Mouse (Mus musculus) CH12F3 (cell line): ENCODE data around the gene Ddx5.

Experiments
- in situ Hi-C: fragments of 300-500 bp; cut with MboI; formaldehyde crosslinking; loops from 2 replicates; pipeline ENCODE4 v1.14.3; 2020; ENCODE audit warnings: low sequenced_read_pairs

Gene Ddx5

DNA sequence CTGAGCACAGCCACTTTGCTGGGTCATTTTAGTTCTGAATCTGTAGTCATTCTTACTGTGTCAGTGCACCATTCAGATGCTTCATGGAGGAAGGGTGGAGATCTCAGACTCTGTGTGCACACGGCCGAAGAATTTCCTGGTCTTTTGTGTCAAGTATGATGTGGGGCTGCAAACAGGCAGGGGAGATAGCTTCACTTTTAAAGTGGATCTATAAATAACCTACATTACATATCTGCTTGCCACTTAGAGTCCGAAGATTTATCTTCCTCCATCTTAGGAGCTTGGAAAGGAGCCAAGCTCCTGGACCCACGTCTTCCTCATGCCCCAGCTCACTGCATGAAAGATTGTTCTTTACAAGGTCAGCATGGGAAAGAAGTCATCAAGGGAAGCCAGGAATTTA lies 58.3 kb downstream of the Ddx5 start:
- in situ Hi-C loops = no loop called here
